7 mouse cellular contexts compared by ENCODE assay signal in genomic region chr9:121858153-121858488, GRCm38 (mm10). TPM values are rescaled to one million over a fixed set of nuclear protein-coding genes. Genes with fewer than 3 reads are reported as not detected.
DNase-seq lines count a peak whose midpoint lies in the region; ATAC-seq and TF ChIP-seq lines count a peak whose summit lies in the region.

Gene Higd1a (minus strand): TSS chr9:121858362.

- H3K4me3 ChIP-seq in forebrain, embryonic 11.5 days (ENCODE audit: low read depth, low read length) = peak within 1 kb of the TSS; percentile 86
- H3K4me3 ChIP-seq in liver, embryonic 11.5 days (ENCODE audit: low read depth, low read length) = peak within 1 kb of the TSS; percentile 92
- H3K4me3 ChIP-seq in stomach, postnatal 0 days (ENCODE audit: low read depth, low read length) = peak within 1 kb of the TSS; percentile 76

- 11% methylated on average over 6 of the region's 6 CpGs for WGBS in forebrain, embryonic 11.5 days
- 6% methylated on average over 6 of the region's 6 CpGs for WGBS in liver, embryonic 11.5 days
- WGBS in stomach, postnatal 0 days = 7% methylated on average over 6 of the region's 6 CpGs

- ATAC-seq in forebrain, embryonic 11.5 days (replicated peaks; ENCODE audit: low FRiP score) = no peak
- peak; percentile 55 to 63 for ATAC-seq in hematopoietic stem cell, adult 5-6 weeks (replicated peaks in 1 of 2; ENCODE audit: insufficient read depth in 1 of 2, low FRiP score in 2 of 2, low TSS enrichment in 1 of 2, low read depth in 1 of 2, poor library complexity in 2 of 2, severe bottlenecking in 2 of 2)
- no peak for ATAC-seq in liver, embryonic 11.5 days (replicated peaks; ENCODE audit: low FRiP score)
- no peak for ATAC-seq in stomach, postnatal 0 days (ENCODE audit: low FRiP score, low TSS enrichment)

- no peak for TF ChIP-seq EP300 in stomach, postnatal 0 days (optimal IDR thresholded peaks at IDR 0.05)

- peak within 1 kb of the TSS; percentile 96 for H3K27ac ChIP-seq in forebrain, embryonic 11.5 days (ENCODE audit: low read depth, low read length)
- H3K27ac ChIP-seq in liver, embryonic 11.5 days (ENCODE audit: low read depth, low read length) = peak within 1 kb of the TSS; percentile 91
- peak within 1 kb of the TSS; percentile 98 for H3K27ac ChIP-seq in stomach, postnatal 0 days (replicated peaks)

- H3K27me3 ChIP-seq in forebrain, embryonic 11.5 days (ENCODE audit: control insufficient read depth, insufficient read depth, low read length) = no peaks in the 10 kb centered on the region
- no peaks in the 10 kb centered on the region for H3K27me3 ChIP-seq in liver, embryonic 11.5 days (replicated peaks; ENCODE audit: control insufficient read depth, insufficient read depth, low read length)
- H3K27me3 ChIP-seq in stomach, postnatal 0 days (ENCODE audit: control insufficient read depth, insufficient read depth, low read length) = no peaks in the 10 kb centered on the region

- H3K4me1 ChIP-seq in forebrain, embryonic 11.5 days (replicated peaks; ENCODE audit: control insufficient read depth, insufficient read depth, low read length) = peaks cover 3% of the 10 kb centered on the region; the same call in 1 of the 2 replicates
- peaks cover 14% of the 10 kb centered on the region for H3K4me1 ChIP-seq in liver, embryonic 11.5 days (replicated peaks; ENCODE audit: control insufficient read depth, insufficient read depth, low read length)
- 0 out of 2 replicates have a peak, but pooled peaks cover 2% of the 10 kb centered on the region for H3K4me1 ChIP-seq in stomach, postnatal 0 days (replicated peaks; ENCODE audit: control insufficient read depth, insufficient read depth)

- no peaks in the 10 kb centered on the region for H3K36me3 ChIP-seq in forebrain, embryonic 11.5 days (ENCODE audit: control insufficient read depth, insufficient read depth, low read length)
- H3K36me3 ChIP-seq in liver, embryonic 11.5 days (ENCODE audit: control insufficient read depth, insufficient read depth, low read length) = no peaks in the 10 kb centered on the region
- no peaks in the 10 kb centered on the region for H3K36me3 ChIP-seq in stomach, postnatal 0 days (ENCODE audit: control insufficient read depth, insufficient read depth, low read length)

- H3K9ac ChIP-seq in forebrain, embryonic 11.5 days (ENCODE audit: low read length) = peak within 1 kb of the TSS; percentile 82
- H3K9ac ChIP-seq in liver, embryonic 11.5 days (ENCODE audit: low read depth, low read length) = peak within 1 kb of the TSS; percentile 92
- H3K9ac ChIP-seq in stomach, postnatal 0 days (ENCODE audit: low read length) = peak within 1 kb of the TSS; percentile 93

- no peak for TF ChIP-seq CTCF in stomach, postnatal 0 days (IDR thresholded peaks at IDR 0.05; ENCODE audit: low read depth)

- DNase-seq in thymus, postnatal 0 days (ENCODE audit: low spot score) = no peak
- DNase-seq in thymus, postnatal 25 days = no peak
- DNase-seq in forebrain, embryonic 11.5 days (ENCODE audit: low spot score) = no peak
- DNase-seq in liver, embryonic 11.5 days (ENCODE audit: low spot score) = no peak
- DNase-seq in stomach, postnatal 0 days (ENCODE audit: low spot score) = no peak
- no peak for DNase-seq in natural killer cell, adult 2 months (ENCODE audit: low spot score in 2 of 2)

- peak within 1 kb of the TSS; percentile 94 for H3K4me2 ChIP-seq in forebrain, embryonic 11.5 days (ENCODE audit: low read depth, low read length, severe bottlenecking)
- H3K4me2 ChIP-seq in liver, embryonic 11.5 days = peak within 1 kb of the TSS; percentile 89
- peak within 1 kb of the TSS; percentile 84 for H3K4me2 ChIP-seq in stomach, postnatal 0 days (replicated peaks; ENCODE audit: low read depth)

- no peaks in the 10 kb centered on the region for H3K9me3 ChIP-seq in forebrain, embryonic 11.5 days (ENCODE audit: control insufficient read depth, low read length)
- no peaks in the 10 kb centered on the region for H3K9me3 ChIP-seq in liver, embryonic 11.5 days (ENCODE audit: control insufficient read depth, low read length)
- H3K9me3 ChIP-seq in stomach, postnatal 0 days (ENCODE audit: control insufficient read depth, low read length) = no peaks in the 10 kb centered on the region

RNA-seq across cellular contexts. Expression of gene Higd1a, which starts in this region (rescaled TPM):
- 142 and 156 TPM in 2 replicates for polyA plus RNA-seq in thymus, postnatal 0 days (2015; fragmentation: Nextera tagmentation; extraction: Ambion mirVana)
- polyA plus RNA-seq in forebrain, embryonic 11.5 days (2014; fragmentation: Nextera tagmentation; extraction: Ambion mirVana) = 170 and 184 TPM in 2 replicates
- total RNA-seq in hematopoietic stem cell, adult 5-6 weeks (2017) = 15.9 and 26.9 TPM in 2 replicates
- polyA plus RNA-seq in liver, embryonic 11.5 days (2014; fragmentation: Nextera tagmentation; extraction: Ambion mirVana) = 205 and 214 TPM in 2 replicates
- polyA plus RNA-seq in stomach, postnatal 0 days (2015; fragmentation: Nextera tagmentation; extraction: Ambion mirVana) = 631 and 679 TPM in 2 replicates

Comparison
In these comparisons a context has a peak if more than half of its experiments do, and no peak if none do; other contexts are left out.
1. ATAC-seq: peak in hematopoietic stem cell, adult 5-6 weeks (2 of 2); none in forebrain, embryonic 11.5 days (single experiment), liver, embryonic 11.5 days (single experiment) and stomach, postnatal 0 days (single experiment).
2. Peak in every context shown above with its lines, with median percentiles within 50 percentile points of each other: H3K27ac ChIP-seq, H3K4me2 ChIP-seq, H3K4me3 ChIP-seq and H3K9ac ChIP-seq.